Mouse (Mus musculus): Measurements from ENCODE around the gene Nkiras2. TPM values are rescaled to one million over a fixed set of nuclear protein-coding genes. Genes with fewer than 3 reads are reported as not detected.
"Not testable (repeated sequence)": the region's sequence is repeated elsewhere in the genome, so short reads cannot be mapped to it uniquely, and the experiment has no call there.

Gene Nkiras2
- total RNA-seq, 2 experiments from 2014 or later: 48.6 to 50.6 TPM

DNA sequence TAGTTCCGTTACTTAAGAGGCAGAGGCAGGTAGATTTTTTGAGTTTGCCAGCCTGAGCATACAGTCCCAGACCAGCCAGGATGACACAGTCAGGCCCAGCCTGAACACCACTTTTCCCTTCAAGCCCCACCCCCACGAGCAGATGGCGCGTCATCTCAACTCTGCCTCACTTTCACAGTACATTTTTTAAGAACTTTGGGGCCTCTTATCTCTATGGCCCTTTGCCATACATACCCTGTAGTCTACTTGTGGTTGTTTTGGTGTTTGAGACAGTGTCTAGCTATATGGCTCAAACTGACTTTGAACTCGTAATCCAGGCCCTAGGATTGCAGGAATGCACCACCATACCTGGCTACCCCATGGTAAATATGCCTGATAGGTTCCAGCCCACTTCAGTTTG, 9.0 kb downstream of the Nkiras2 start:
- no peak for DNase-seq

DNA sequence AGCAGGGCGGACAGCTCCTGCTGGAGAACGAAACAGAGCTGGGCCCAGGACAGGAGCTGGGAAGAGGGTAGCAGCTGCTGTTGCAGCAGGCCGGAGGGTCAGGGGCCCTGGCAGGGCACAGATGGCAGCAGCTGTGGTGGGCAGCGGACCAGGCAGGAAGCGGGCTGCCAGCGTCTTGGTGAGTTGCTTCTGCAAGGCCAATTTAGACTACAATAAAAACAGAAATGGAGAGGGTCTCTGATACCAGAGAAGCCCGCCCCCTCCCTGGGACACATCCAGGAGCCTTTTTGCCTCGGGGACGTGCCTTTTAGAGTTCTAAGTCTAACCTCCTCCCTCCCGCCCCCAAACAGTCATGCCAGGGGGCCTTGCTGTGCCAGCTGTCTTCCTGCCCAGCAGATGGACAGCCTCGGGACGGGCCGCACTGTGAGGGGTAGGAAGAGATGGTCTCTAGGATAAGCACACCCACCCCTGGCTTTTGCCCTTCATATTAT, 9.9 kb downstream of the Nkiras2 start:
- DNase-seq: no peak

DNA sequence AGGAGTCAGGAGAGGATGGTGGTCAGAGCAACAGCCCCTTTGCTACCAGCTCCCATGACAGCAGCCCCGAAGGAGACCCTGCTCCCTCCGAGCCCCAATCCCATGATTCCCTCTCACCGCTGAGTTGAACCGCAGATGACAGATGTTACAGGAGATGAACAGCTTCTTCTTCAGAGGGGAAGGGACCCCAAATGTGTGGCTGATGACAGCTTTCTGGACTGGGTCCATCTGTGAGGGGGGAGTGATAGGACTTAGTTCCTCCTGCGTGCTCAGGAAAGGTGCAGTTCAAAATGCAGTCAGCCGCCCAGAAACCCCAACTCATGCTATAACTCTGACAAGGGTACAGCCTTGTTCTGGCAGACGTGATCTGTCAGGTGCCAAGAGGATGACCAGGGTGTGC, 15.5 kb downstream of the Nkiras2 start:
- DNase-seq: no peak

DNA sequence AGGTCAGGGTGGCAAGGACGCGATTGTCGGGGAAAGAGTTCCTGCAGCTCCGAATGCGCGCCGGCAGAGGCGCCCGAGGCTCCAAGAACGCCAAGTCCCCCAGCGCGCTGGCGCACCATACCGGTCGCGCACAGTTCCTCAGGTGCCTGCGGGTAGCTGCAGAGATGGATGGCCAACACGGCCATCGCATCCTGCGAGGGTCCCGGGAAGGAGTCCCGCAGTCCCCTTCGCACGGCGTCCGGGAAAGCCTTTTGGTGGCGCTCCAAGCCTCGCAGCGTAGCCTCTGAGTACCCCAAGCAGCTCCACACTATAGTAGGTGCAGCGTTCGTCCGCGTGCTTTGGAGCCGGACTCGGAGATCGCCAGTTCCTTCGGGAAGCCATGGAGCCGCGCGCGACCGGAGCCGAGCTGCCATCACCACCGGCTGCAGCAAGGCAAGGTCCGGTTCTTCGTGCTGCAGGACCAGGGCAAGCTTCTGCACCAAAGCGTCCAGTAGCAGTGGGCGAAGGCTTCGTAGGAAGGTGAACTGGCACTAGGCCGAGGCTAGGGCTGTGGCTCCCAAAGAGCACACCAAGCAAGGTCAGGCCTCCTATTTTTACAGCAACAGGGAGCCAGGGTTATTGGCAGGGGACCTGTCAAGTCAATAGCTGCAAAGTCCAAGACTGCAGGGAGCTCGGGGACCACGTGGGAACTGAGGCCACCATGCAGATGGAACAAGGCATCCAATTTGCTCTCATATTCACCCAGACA, 21.3 kb downstream of the Nkiras2 start:
- DNase-seq: peak in 1 of 2 experiments; percentile 26

DNA sequence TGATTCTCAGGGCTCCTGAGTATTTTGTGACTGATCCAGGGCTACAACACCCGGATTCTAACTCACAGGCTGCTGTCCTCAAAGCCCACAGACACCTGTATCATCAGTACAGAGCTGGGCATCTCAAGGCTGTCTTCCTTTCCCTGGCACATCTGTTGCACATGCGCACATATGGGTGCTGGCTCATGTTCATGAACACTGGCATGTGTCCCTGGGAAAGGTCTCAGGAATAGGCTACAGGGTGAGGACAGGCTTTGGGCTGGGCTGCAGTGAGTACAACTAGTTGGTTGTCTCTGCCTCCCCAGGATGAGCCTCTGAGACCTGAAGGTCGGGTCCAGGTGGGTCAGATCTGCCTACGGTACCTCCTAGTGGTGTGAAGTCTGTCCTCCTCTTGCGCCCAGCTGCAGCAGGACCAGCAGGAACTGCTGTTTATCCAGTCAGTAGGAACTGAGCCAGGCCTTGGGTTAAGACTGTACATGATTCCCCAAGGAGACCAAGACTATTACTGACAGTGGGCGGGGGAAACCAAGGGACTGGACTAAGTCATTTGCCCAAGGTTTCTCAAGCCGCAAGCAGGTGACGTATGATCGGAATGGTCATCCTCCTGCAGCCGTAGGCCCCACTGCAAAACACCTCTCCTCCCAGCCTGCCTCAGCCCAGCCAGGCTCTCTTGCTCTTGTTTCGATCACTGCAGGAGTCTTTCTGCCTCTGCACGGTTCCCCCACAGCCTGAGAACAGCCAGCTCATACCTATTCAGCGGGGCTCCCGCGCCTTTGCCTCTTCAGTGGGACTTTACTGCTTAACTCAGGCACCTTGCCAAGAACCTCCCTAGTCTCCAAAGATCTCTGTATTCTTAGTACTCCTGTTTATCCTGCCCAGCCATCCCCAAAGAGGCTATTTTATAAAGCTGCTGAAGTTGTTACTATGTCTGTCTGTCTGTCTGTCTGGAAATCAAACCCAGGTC, 24.9 kb downstream of the Nkiras2 start:
- DNase-seq: peak in 1 of 2 experiments; percentile 30

DNA sequence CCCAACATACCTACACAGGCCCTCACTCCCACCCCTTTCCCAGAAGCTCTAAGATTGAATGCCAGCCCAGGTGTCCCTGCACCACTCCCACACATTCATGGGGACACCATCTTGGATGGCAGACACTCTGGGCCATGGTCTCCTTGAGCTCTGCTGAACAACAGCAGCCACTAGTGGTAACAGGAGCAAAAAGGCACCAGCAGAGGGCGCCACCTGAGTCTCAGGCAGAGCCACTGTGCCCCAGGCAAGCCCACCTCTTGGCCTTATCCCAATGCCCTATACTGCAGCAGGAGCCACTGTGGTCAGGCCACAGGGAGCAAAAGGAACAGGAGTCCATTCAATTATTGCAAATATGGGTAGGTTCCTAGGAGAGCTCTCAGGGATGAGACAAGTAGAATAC, 27.2 kb downstream of the Nkiras2 start:
- DNase-seq: no peak

DNA sequence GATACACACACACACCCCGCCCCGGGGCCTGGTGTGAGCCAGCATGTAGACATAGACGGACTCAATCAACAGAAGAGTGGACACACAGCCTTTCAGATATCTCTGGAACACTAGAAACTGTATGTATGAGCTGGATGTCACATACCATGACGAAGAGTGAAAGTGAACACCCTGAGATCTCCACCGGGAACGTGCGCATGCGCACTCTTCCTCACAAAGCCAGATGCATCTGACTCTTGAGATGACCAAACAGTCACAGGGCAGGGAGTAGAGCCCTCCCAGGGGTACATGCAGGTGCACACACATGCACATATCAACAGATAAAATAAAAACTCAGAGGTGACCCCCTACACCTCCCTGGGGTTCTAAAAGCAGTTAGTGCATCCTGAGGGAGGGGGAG, 29.4 kb downstream of the Nkiras2 start:
- DNase-seq: no peak

DNA sequence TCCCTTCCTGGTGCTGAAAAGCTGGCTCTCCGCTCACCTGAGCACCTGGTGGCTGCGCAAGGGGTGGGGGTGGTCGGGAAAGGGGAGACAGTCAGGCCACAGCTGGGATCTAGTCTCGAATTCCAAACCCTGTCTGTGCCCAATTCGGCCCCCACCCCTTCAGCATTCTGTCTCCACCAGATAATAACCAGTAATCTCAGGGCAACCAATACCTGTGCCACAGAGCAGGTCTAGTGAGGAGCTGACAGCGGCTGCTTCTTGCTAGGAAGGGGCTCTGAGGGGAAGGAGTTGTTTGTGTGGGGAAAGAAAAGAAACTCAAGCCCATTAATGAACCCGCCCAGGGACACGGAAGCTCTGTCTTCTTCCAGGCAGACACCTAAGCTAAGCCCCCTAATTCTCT, 32.2 kb downstream of the Nkiras2 start:
- no peak for DNase-seq

DNA sequence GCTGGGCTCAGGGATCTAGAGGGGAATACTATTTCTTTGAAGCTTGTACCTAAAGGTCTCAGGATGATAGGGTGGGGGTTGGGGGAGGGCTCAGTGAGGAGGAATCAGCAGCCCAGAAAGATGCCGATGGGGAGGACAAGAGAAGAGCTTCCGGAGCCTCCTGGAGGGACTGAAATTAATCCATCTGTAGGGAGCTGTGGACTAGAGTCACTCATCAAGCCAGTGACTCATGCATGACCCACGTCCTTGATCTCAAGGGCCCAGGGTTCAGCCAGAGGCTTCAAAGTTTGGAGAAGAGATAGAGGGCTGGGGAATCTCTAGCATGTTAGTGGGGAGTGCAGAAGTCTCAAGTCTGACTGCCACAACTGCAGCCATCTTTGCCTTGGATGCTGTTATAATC, 32.7 kb downstream of the Nkiras2 start:
- DNase-seq: no peak

DNA sequence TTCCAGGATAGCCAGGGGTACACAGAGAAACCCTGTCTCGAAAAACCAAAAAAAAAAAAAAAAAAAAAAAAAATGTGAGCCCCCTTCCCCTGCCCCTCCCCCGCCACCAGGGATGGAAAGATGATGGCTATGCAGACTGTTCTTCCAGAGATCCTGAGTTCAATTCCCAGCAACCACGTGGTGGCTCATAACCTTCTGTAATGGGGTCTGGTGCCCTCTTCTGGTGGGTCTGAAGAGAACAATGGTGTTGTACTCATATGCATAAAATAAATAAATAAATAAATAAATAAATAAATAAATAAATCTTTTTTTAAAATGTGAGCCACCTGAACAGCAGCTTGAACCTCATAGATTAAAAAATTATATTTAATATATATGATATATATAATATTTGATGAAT, 36.5 kb downstream of the Nkiras2 start:
- DNase-seq: not testable (repeated sequence)

DNA sequence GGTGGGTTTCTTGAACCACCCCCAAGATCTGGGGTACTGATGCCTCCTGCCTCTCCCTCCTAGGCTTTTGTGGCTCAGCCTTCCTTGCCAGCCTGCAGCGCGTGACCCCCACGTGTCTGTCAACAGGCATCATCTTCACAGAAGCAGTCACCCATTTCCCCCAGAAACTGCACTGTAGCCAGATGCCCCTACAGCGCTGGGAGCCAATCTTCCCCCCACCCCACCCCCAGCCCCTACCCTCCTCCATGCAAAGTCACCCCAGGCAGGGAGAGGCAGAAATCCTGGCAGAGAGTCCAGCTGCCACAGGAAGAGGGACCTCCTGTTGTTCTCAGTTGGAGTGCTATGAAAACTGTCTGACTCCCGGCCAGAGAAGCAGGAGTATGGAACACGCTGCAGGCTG, 37.4 kb downstream of the Nkiras2 start:
- DNase-seq: no peak

DNA sequence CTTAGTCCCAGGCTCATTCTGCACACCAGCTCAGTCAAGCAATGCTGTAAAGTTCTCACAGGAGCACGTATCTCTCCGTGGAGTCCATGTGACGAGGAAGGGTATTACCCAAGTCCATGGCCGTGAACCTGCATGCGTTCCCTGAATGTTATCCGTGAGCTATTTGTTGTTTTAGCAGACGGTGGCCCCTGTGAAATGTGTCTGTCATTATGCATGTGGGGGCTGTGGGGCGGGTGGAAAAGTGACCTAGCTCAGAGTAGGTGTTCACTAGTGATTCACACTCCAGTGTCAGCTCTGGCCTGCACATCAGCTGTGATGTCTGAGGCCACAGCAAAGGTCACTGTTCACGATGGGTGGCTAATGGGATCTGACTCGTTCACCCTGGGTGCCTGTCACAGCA, 40.8 kb downstream of the Nkiras2 start:
- no peak for DNase-seq

DNA sequence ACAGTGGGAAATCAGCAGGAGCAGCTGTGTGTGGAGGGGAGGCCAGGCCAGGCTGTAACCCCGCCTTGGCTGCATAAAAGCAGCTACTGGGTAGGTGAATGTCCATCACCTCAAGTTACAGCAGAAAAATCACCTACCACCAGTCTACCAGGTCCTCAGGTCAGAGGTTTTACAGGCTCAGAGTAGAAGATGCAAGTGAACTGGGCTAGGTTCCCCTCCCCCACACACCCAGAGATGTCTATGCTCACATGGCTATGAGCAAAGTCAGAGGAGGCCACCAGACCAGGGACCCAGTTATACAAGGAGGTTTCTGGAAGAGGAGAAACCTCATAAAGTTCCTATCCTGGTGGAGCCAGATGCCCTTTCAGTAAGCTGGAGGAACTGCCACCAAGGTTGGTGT, 52.0 kb downstream of the Nkiras2 start:
- no peak for DNase-seq

DNA sequence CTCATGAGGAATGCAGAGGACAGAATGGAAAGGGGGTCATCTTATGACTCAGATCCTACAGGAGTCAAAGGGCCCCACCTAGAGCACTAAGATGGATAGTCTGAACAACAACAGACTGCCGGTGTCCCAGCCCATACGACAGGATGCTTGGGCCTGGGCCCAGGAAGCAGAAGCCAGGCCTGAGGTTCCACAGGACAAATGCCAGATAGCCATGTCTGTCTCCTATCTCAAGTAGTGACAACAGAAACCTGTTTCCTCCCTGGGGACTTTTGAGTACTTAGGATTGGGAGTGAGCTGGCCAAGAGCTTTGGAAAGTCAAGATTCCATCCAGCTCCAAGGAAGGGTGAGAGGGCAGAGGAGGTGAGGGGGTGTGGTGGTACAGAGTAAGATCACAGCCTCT, 52.9 kb downstream of the Nkiras2 start:
- DNase-seq: peak; percentile 47 to 67

DNA sequence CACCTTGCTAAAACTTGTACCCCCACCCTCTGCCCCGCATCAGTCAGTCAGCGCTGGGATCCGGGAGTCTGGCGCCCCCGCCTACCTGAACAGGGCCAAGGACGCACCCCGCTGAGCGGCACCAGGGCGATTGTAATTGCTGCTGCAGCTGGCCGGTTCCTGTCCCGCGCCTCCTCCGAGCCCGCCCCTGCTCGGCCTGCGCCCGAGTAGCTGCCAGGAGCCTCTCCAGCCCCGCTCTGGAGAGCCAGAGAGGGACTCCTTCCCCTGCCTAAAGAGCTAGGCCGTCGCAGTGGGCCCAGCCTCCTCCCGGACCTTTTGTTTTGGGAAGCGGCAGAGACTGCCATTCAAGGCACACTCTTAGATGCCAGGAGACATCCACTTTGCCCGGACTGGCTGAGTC, 54.1 kb downstream of the Nkiras2 start:
- peak; percentile 67 to 75 for DNase-seq

Other genes with a start within 250 kb of the Nkiras2 start
- gene Jup, start 221.5 kb upstream of the Nkiras2 start, total RNA-seq (2021): 100 to 1,000 TPM; 208 to 239 TPM
- 10 to 100 TPM; 13.2 to 15.2 TPM for gene P3h4, start 204.4 kb upstream of the Nkiras2 start, total RNA-seq (2021)
- 1 to 10 TPM; 7.2 to 7.4 TPM for gene Fkbp10, start 203.5 kb upstream of the Nkiras2 start, total RNA-seq (2021)
- gene Nt5c3b, start 177.4 kb upstream of the Nkiras2 start, total RNA-seq (2021): 10 to 100 TPM; 17.9 to 24.7 TPM
- gene Klhl10, start 177.3 kb upstream of the Nkiras2 start, total RNA-seq (2021): under 1 TPM; 0.60 to 0.95 TPM
- gene Klhl11, start 146.5 kb upstream of the Nkiras2 start, total RNA-seq (2021): 1 to 10 TPM; 7.2 to 7.7 TPM
- 10 to 100 TPM; 35.6 to 80.9 TPM for gene Acly, start 91.2 kb upstream of the Nkiras2 start, total RNA-seq (2021)
- gene Ttc25, start 73.6 kb upstream of the Nkiras2 start, total RNA-seq (2021): under 1 TPM; 0.17 to 0.46 TPM
- 1 to 10 TPM; 6.1 to 7.7 TPM for gene Cnp, start 44.3 kb upstream of the Nkiras2 start, total RNA-seq (2021)
- gene Dnajc7, start 924 bp downstream of the Nkiras2 start, total RNA-seq (2021): 100 to 1,000 TPM; 126 to 128 TPM
- under 1 TPM; 0.12 to 0.44 TPM for gene Zfp385c, start 73.2 kb downstream of the Nkiras2 start, total RNA-seq (2021)
- 1 to 10 TPM in 1 of 2 experiments, under 1 TPM in 1; 0.60 to 1.0 TPM for gene Dhx58, start 85.0 kb downstream of the Nkiras2 start, total RNA-seq (2021)
- 10 to 100 TPM; 12.2 to 14.7 TPM for gene Kat2a, start 93.2 kb downstream of the Nkiras2 start, total RNA-seq (2021)
- gene Hspb9, start 94.6 kb downstream of the Nkiras2 start, total RNA-seq (2021): not detected
- 10 to 100 TPM; 53.9 to 59.8 TPM for gene Rab5c, start 119.0 kb downstream of the Nkiras2 start, total RNA-seq (2021)
- gene Kcnh4, start 140.7 kb downstream of the Nkiras2 start, total RNA-seq (2021): not detected
- gene Hcrt, start 143.7 kb downstream of the Nkiras2 start, total RNA-seq (2021): not detected
- gene Ghdc, start 151.7 kb downstream of the Nkiras2 start, total RNA-seq (2021): 10 to 100 TPM in 1 of 2 experiments, 1 to 10 TPM in 1; 9.8 to 13.4 TPM
- 10 to 100 TPM; 55.0 to 60.1 TPM for gene Stat5b, start 231.5 kb downstream of the Nkiras2 start, total RNA-seq (2021)
- gene Stat5a, start 240.1 kb downstream of the Nkiras2 start, total RNA-seq (2021): 10 to 100 TPM; 17.2 to 23.0 TPM

Data from heart, adult 18-20 months (tissue).